Mouse (Mus musculus) C2C12 (cell line): ENCODE measurements around the gene Paqr4.

Experiments
- CTCF ChIP-seq: IDR thresholded peaks from one replicate; pipeline ENCODE4 v1.5.1; 2011; ENCODE audit not compliant: control insufficient read depth, insufficient read depth, insufficient read length
- FOSL1 ChIP-seq: IDR thresholded peaks from one replicate; pipeline ENCODE4 v1.8.0; 2011; ENCODE audit warnings: mild to moderate bottlenecking, low read length; ENCODE audit not compliant: poor library complexity, insufficient read depth, severe bottlenecking
- MAX ChIP-seq: IDR thresholded peaks from one replicate; pipeline ENCODE4 v1.6.1; 2011; ENCODE audit warnings: mild to moderate bottlenecking, control low read depth
- MYOD1 ChIP-seq: IDR thresholded peaks from one replicate; pipeline ENCODE4 v1.6.1; 2011; ENCODE audit warnings: low read depth; ENCODE audit not compliant: control insufficient read depth, insufficient read length
- MYOG ChIP-seq: IDR thresholded peaks from one replicate; pipeline ENCODE4 v1.6.1; 2011; ENCODE audit not compliant: control insufficient read depth, insufficient read length; ENCODE audit errors: extremely low read depth
- USF1 ChIP-seq: IDR thresholded peaks from one replicate; pipeline ENCODE4 v1.6.1; 2011; ENCODE audit warnings: low read depth, mild to moderate bottlenecking, control low read depth, moderate library complexity

DNA sequence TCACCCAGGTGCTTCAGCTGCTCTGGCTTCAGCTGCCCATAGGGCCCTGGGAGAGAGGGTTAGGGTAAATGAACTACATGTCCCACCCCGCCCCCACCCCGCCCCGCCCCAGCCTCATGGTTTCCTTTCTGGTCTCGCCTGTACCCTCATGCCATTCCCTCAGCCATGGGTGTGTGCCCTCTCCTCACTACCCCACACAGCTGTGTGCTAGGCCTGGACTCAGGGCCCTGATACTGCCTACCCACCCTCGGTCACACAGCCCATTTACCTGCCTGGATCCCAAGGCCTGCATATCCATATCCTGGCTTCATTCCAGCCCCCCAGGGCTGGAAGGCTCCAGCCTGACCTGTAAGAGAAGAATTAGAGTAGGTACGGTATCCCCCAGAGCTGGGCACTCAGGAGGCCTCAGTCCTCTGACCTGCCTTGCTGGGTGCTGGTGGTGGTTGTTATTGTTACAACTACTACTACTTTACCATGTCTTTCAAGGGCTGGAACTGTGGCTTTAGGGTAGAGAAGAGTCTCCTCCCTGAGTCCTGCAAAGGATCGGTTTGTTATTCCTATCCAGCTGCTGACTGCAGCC is 35.1 kb downstream of the Paqr4 start:
- TF ChIP-seq CTCF (no peak), USF1 (no peak), MYOD1 (no peak), MAX (no peak), FOSL1 (no peak), MYOG (no peak)
